Mouse (Mus musculus): ENCODE measurements at regions not wholly inside any gene's neighbourhood (a gene's known extent, or its start where the extent isn't known, plus 50 kb on each side); places are given as distances from the start of the nearest gene placed in this dataset.

GRCm38 (mm10) chr8:34397225-34397582 is 285.7 kb upstream of the Gm10131 start:
- peak in 1 of 2 experiments; percentile 25 for DNase-seq (ENCODE audit: inconsistent age in 2 of 2, low spot score in 1 of 2)

GRCm38 (mm10) chr8:34392981-34393828 is 281.7 kb upstream of the Gm10131 start:
- DNase-seq (ENCODE audit: inconsistent age in 2 of 2, low spot score in 1 of 2), result no peak

- no peak for DNase-seq (ENCODE audit: inconsistent age in 2 of 2, low spot score in 1 of 2)
Measured at GRCm38 (mm10) chr8:34392208-34392980, 280.9 kb upstream of the Gm10131 start.

- DNase-seq (ENCODE audit: inconsistent age in 2 of 2, low spot score in 1 of 2), result no peak
Measured at GRCm38 (mm10) chr8:34385806-34386439, 274.4 kb upstream of the Gm10131 start.

GRCm38 (mm10) chr8:34380615-34381014 is 269.1 kb upstream of the Gm10131 start:
- DNase-seq (ENCODE audit: inconsistent age in 2 of 2, low spot score in 1 of 2), result no peak

- no peak for DNase-seq (ENCODE audit: inconsistent age in 2 of 2, low spot score in 1 of 2)
Measured at GRCm38 (mm10) chr8:34377154-34377553, 265.6 kb upstream of the Gm10131 start.

GRCm38 (mm10) chr8:34374242-34374641 is 262.7 kb upstream of the Gm10131 start:
- no peak for DNase-seq (ENCODE audit: inconsistent age in 2 of 2, low spot score in 1 of 2)

GRCm38 (mm10) chr8:34372666-34372980 is 261.1 kb upstream of the Gm10131 start:
- no peak for DNase-seq (ENCODE audit: inconsistent age in 2 of 2, low spot score in 1 of 2)

- DNase-seq (ENCODE audit: inconsistent age in 2 of 2, low spot score in 1 of 2), result no peak
Measured at GRCm38 (mm10) chr8:34371973-34372665, 260.6 kb upstream of the Gm10131 start.

- no peak for DNase-seq (ENCODE audit: inconsistent age in 2 of 2, low spot score in 1 of 2)
Measured at GRCm38 (mm10) chr8:34371391-34371790, 259.9 kb upstream of the Gm10131 start.

GRCm38 (mm10) chr8:34368556-34368955 is 257.0 kb upstream of the Gm10131 start:
- DNase-seq (ENCODE audit: inconsistent age in 2 of 2, low spot score in 1 of 2), result no peak

- DNase-seq (ENCODE audit: inconsistent age in 2 of 2, low spot score in 1 of 2), result no peak
Measured at GRCm38 (mm10) chr8:34364446-34365035, 253.0 kb upstream of the Gm10131 start.

GRCm38 (mm10) chr8:34363679-34364078 is 252.1 kb upstream of the Gm10131 start:
- DNase-seq (ENCODE audit: inconsistent age in 2 of 2, low spot score in 1 of 2), result no peak

GRCm38 (mm10) chr8:34363131-34363530 is 251.6 kb upstream of the Gm10131 start:
- no peak for DNase-seq (ENCODE audit: inconsistent age in 2 of 2, low spot score in 1 of 2)

- no peak for DNase-seq (ENCODE audit: inconsistent age in 2 of 2, low spot score in 1 of 2)
Measured at GRCm38 (mm10) chr8:34361377-34361776, 249.8 kb upstream of the Gm10131 start.

- DNase-seq (ENCODE audit: inconsistent age in 2 of 2, low spot score in 1 of 2), result no peak
Measured at GRCm38 (mm10) chr8:34359776-34360175, 248.2 kb upstream of the Gm10131 start.

- DNase-seq (ENCODE audit: inconsistent age in 2 of 2, low spot score in 1 of 2), result no peak
Measured at GRCm38 (mm10) chr8:34355059-34355458, 243.5 kb upstream of the Gm10131 start.

- DNase-seq (ENCODE audit: inconsistent age in 2 of 2, low spot score in 1 of 2), result no peak
Measured at GRCm38 (mm10) chr8:34353140-34353855, 241.8 kb upstream of the Gm10131 start.

GRCm38 (mm10) chr8:34334851-34335250 is 223.3 kb upstream of the Gm10131 start:
- no peak for DNase-seq (ENCODE audit: inconsistent age in 2 of 2, low spot score in 1 of 2)

- no peak for DNase-seq (ENCODE audit: inconsistent age in 2 of 2, low spot score in 1 of 2)
Measured at GRCm38 (mm10) chr8:34331673-34332072, 220.1 kb upstream of the Gm10131 start.
